Mouse (Mus musculus) liver, postnatal 0 days (tissue): ENCODE data around the gene Fbxo33.

ENCODE experiments used
- CTCF ChIP-seq: sonication (generic); IDR thresholded peaks from 2 replicates; pipeline ENCODE4 v1.5.1; 2016; ENCODE audit warnings: antibody characterized with exemption, low read depth
- EP300 ChIP-seq: IDR thresholded peaks from 2 replicates; pipeline ENCODE4 v1.6.1; 2016; ENCODE audit warnings: antibody characterized with exemption, low read depth, mild to moderate bottlenecking

DNA sequence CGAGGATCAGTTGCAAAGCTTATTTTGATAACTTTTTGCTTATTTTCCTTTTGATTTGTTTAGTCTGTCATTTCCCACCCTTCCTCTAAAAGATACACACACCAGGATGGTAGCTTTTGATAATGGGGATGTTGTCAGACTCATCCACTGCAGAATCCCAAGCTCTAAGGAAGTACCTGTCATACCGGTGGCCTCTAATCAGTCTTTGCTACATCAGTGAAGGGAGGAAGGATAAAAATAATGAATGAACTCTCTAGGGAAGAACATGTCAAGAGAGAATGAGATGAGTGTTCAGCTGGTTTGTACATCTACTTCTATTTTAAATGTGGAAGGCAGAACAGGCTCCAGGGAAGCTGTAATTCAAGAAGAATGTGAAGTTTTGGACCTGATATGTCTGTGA, 41.3 kb upstream of the Fbxo33 start:
- no peak for TF ChIP-seq CTCF
- TF ChIP-seq EP300 = no peak
